Mouse (Mus musculus): ENCODE data around the gene Gng3.
A peak's percentile ranks its signal among the peaks of the same experiment; 100 is the strongest.
"Not testable (repeated sequence)": the region's sequence is repeated elsewhere in the genome, so short reads cannot be mapped to it uniquely, and the experiment has no call there.

Gene Gng3

GRCm38 (mm10) chr19:8839103-8839907 is at the start of gene Gng3:
Gene Gng3 (minus strand): TSS chr19:8839194.
- DNase-seq, result peak; percentile 87

GRCm38 (mm10) chr19:8887585-8888463 is 48.8 kb upstream of the Gng3 start:
- DNase-seq, result no peak

- DNase-seq, result no peak
Measured at GRCm38 (mm10) chr19:8886916-8887584, 48.1 kb upstream of the Gng3 start.

- DNase-seq, result no peak
Measured at GRCm38 (mm10) chr19:8883616-8884015, 44.6 kb upstream of the Gng3 start, which contains the start of the genes Lbhd1 and Gm49403. Gene Lbhd1 (plus strand): TSS chr19:8883732. Gene Gm49403 (plus strand): TSS chr19:8883930.

- DNase-seq, result no peak
Measured at GRCm38 (mm10) chr19:8881034-8881392, 42.0 kb upstream of the Gng3 start.

GRCm38 (mm10) chr19:8880311-8881033 is 41.5 kb upstream of the Gng3 start, which contains the start of gene Uqcc3:
Gene Uqcc3 (minus strand): TSS chr19:8880923.
- DNase-seq, result peak; percentile 86

- DNase-seq, result no peak
Measured at GRCm38 (mm10) chr19:8875031-8875430, 36.0 kb upstream of the Gng3 start.

GRCm38 (mm10) chr19:8872266-8872840 is 33.4 kb upstream of the Gng3 start:
- DNase-seq, result no peak

- peak; percentile 95 for DNase-seq
Measured at GRCm38 (mm10) chr19:8871267-8872186, 32.5 kb upstream of the Gng3 start, which contains the start of gene Ubxn1. Gene Ubxn1 (plus strand): TSS chr19:8871496.

GRCm38 (mm10) chr19:8870838-8871237 is 31.8 kb upstream of the Gng3 start:
- no peak for DNase-seq

GRCm38 (mm10) chr19:8870381-8870780 is 31.4 kb upstream of the Gng3 start:
- DNase-seq, result not testable (repeated sequence)

- DNase-seq, result no peak
Measured at GRCm38 (mm10) chr19:8864265-8864664, 25.3 kb upstream of the Gng3 start.

- DNase-seq, result no peak
Measured at GRCm38 (mm10) chr19:8859018-8859417, 20.0 kb upstream of the Gng3 start.

- DNase-seq, result no peak
Measured at GRCm38 (mm10) chr19:8857689-8858088, 18.7 kb upstream of the Gng3 start.

GRCm38 (mm10) chr19:8853117-8853516 is 14.1 kb upstream of the Gng3 start:
- no peak for DNase-seq

GRCm38 (mm10) chr19:8852236-8852928 is 13.4 kb upstream of the Gng3 start:
- no peak for DNase-seq

- DNase-seq, result no peak
Measured at GRCm38 (mm10) chr19:8851639-8852038, 12.6 kb upstream of the Gng3 start.

- DNase-seq, result no peak
Measured at GRCm38 (mm10) chr19:8850402-8850901, 11.5 kb upstream of the Gng3 start, which contains the start of gene Lrrn4cl. Gene Lrrn4cl (plus strand): TSS chr19:8850768.

GRCm38 (mm10) chr19:8848356-8848755 is 9.4 kb upstream of the Gng3 start:
- DNase-seq, result no peak

All from cerebellum, adult 8-10 months (tissue).